Mouse (Mus musculus) lung, postnatal 0 days (tissue): ENCODE results near the gene Cybrd1.
A peak's percentile ranks its signal among the peaks of the same experiment; 100 is the strongest.

Source experiments
- CTCF ChIP-seq: IDR thresholded peaks from 2 replicates; pipeline ENCODE4 v1.5.1; 2016; ENCODE audit warnings: antibody characterized with exemption, mild to moderate bottlenecking
- EP300 ChIP-seq: IDR thresholded peaks from 2 replicates; pipeline ENCODE4 v1.6.1; 2016; ENCODE audit warnings: antibody characterized with exemption, mild to moderate bottlenecking, control low read depth

- TF ChIP-seq CTCF (peak; percentile 56), EP300 (no peak)
These were observed 1.6 kb upstream of the Cybrd1 start for GRCm38 (mm10) chr2:71116151-71116550.
